Mouse (Mus musculus): ENCODE measurements around the gene Cdx4.

The Cdx4 gene

GRCm38 (mm10) chrX:103321146-103321545 lies at the start of gene Cdx4:
Gene Cdx4 (plus strand): TSS chrX:103321398.
- no peak for DNase-seq (ENCODE audit: low read depth, low spot score)

- DNase-seq (ENCODE audit: low read depth, low spot score): no peak
Observed at GRCm38 (mm10) chrX:103274325-103274724, 46.9 kb upstream of the Cdx4 start.

GRCm38 (mm10) chrX:103286899-103287722 lies 34.1 kb upstream of the Cdx4 start:
- DNase-seq (ENCODE audit: low read depth, low spot score): no peak

- no peak for DNase-seq (ENCODE audit: low read depth, low spot score)
Observed at GRCm38 (mm10) chrX:103287846-103288377, 33.3 kb upstream of the Cdx4 start.

GRCm38 (mm10) chrX:103288485-103289330 lies 32.5 kb upstream of the Cdx4 start:
- no peak for DNase-seq (ENCODE audit: low read depth, low spot score)

- no peak for DNase-seq (ENCODE audit: low read depth, low spot score)
Observed at GRCm38 (mm10) chrX:103298937-103299336, 22.3 kb upstream of the Cdx4 start.

- no peak for DNase-seq (ENCODE audit: low read depth, low spot score)
Observed at GRCm38 (mm10) chrX:103308262-103308661, 12.9 kb upstream of the Cdx4 start.

- no peak for DNase-seq (ENCODE audit: low read depth, low spot score)
Observed at GRCm38 (mm10) chrX:103311723-103312122, 9.5 kb upstream of the Cdx4 start.

- DNase-seq (ENCODE audit: low read depth, low spot score): no peak
Observed at GRCm38 (mm10) chrX:103314146-103314545, 7.1 kb upstream of the Cdx4 start.

- no peak for DNase-seq (ENCODE audit: low read depth, low spot score)
Observed at GRCm38 (mm10) chrX:103325900-103326299, 4.7 kb downstream of the Cdx4 start.

- no peak for DNase-seq (ENCODE audit: low read depth, low spot score)
Observed at GRCm38 (mm10) chrX:103329386-103329785, 8.2 kb downstream of the Cdx4 start.

- DNase-seq (ENCODE audit: low read depth, low spot score): no peak
Observed at GRCm38 (mm10) chrX:103331125-103331858, 10.1 kb downstream of the Cdx4 start.

GRCm38 (mm10) chrX:103341369-103342113 lies 20.3 kb downstream of the Cdx4 start:
- DNase-seq (ENCODE audit: low read depth, low spot score): no peak

- DNase-seq (ENCODE audit: low read depth, low spot score): no peak
Observed at GRCm38 (mm10) chrX:103355784-103356183, 34.6 kb downstream of the Cdx4 start.

- no peak for DNase-seq (ENCODE audit: low read depth, low spot score)
Observed at GRCm38 (mm10) chrX:103356287-103356686, 35.1 kb downstream of the Cdx4 start, which contains the start of gene Chic1. Gene Chic1 (plus strand): TSS chrX:103356476.

- no peak for DNase-seq (ENCODE audit: low read depth, low spot score)
Observed at GRCm38 (mm10) chrX:103356761-103357236, 35.6 kb downstream of the Cdx4 start.

GRCm38 (mm10) chrX:103366201-103366600 lies 45.0 kb downstream of the Cdx4 start:
- DNase-seq (ENCODE audit: low read depth, low spot score): no peak

- no peak for DNase-seq (ENCODE audit: low read depth, low spot score)
Observed at GRCm38 (mm10) chrX:103368650-103369049, 47.5 kb downstream of the Cdx4 start.

- DNase-seq (ENCODE audit: low read depth, low spot score): no peak
Observed at GRCm38 (mm10) chrX:103371221-103371620, 50.0 kb downstream of the Cdx4 start.

GRCm38 (mm10) chrX:103371627-103372026 lies 50.4 kb downstream of the Cdx4 start:
- no peak for DNase-seq (ENCODE audit: low read depth, low spot score)

- DNase-seq (ENCODE audit: low read depth, low spot score): no peak
Observed at GRCm38 (mm10) chrX:103374250-103374649, 53.1 kb downstream of the Cdx4 start.

Data from c-Kit-negative CD71-positive TER-119-positive erythroid progenitor cells, embryonic 14.5 days (primary cell).